Mouse (Mus musculus) spleen, adult 2 months (tissue): ENCODE measurements around the gene Olfr1416.

Experiments used
- CTCF ChIP-seq: fragments of 200-500 bp; IDR thresholded peaks from 2 replicates; pipeline ENCODE4 v1.5.1; 2011; ENCODE audit warnings: mild to moderate bottlenecking, inconsistent platforms; ENCODE audit not compliant: insufficient read depth, insufficient read length, insufficient replicate concordance; ENCODE audit errors: extremely low read depth
- POLR2A ChIP-seq: fragments of 200-500 bp; IDR thresholded peaks from 2 replicates; pipeline ENCODE4 v1.6.1; 2011; ENCODE audit warnings: low read depth, low read length, inconsistent platforms

DNA sequence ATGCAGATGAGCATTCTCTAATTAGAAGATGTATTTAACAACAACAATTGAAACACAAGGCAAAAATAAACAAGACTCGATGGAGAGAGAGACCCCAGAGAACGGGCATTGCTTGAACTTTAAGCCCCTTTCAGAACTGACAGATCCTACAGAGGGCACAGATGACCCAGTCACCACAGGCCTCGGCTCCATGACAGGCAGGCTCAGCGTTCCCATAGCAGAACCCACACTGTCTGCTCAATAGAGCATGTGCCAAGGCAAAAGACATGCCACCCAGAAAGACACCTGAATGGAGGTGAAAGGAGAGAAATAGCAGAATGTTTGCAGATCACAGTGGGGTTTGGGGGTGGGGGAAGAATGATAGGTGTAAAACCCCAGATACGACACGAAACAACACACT lies 26.5 kb downstream of the Olfr1416 start:
- TF ChIP-seq CTCF (no peak), POLR2A (no peak)
